Mouse (Mus musculus) testis, adult 2 months (tissue): ENCODE measurements at regions not wholly inside any gene's neighbourhood (a gene's known extent, or its start where the extent isn't known, plus 50 kb on each side); places are given as distances from the start of the nearest gene placed in this dataset.

Source experiments
- CTCF ChIP-seq: fragments of 200-500 bp; IDR thresholded peaks from 2 replicates; pipeline ENCODE4 v1.5.1; 2012; ENCODE audit warnings: low read depth, mild to moderate bottlenecking, inconsistent platforms, low read length, moderate library complexity; ENCODE audit not compliant: control insufficient read depth, insufficient read depth, insufficient replicate concordance
- POLR2A ChIP-seq: fragments of 200-500 bp; IDR thresholded peaks from 2 replicates; pipeline ENCODE4 v1.6.1; 2012; ENCODE audit warnings: low read depth, mild to moderate bottlenecking, inconsistent platforms, low read length, moderate library complexity; ENCODE audit not compliant: control insufficient read depth

DNA sequence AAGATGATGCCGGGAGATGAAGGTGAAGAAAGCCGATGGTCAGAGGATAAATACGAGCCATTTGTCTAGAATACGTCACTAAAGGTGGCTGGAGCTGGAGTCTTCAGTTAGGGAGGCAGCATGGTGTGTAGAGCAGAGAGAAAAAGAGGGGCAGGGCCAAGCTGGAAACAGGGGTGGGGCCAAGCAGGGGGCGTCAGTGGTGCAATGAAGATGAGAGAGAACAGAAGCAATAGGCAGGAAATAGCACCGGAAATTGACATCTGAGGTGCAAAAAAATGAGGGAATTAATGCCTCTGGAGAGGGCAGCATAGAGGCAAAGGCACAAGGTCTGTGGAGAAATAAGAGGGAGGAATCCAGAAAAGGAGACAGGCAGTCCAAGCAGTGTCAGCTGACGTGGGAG is 165.4 kb downstream of the Zfp36l2 start:
- no peak for TF ChIP-seq CTCF
- no peak for TF ChIP-seq POLR2A
